Mouse (Mus musculus): ENCODE data around the gene Elmod2.

Gene Elmod2

GRCm38 (mm10) chr8:83274470-83274869 is 57.8 kb downstream of the Elmod2 start:
- DNase-seq: no peak

- no peak for DNase-seq
These were observed 59.8 kb downstream of the Elmod2 start for GRCm38 (mm10) chr8:83272464-83272863.

GRCm38 (mm10) chr8:83271172-83271571 is 61.1 kb downstream of the Elmod2 start:
- DNase-seq: no peak
